Mouse (Mus musculus): ENCODE measurements around the gene Mark4. TPM values are rescaled to one million over a fixed set of nuclear protein-coding genes. Genes with fewer than 3 reads are reported as not detected.
A peak's percentile ranks its signal among the peaks of the same experiment; 100 is the strongest.

Gene Mark4
- total RNA-seq, 4 experiments from 2014 or later = 22.8 to 26.4 (median 24.3) TPM

DNA sequence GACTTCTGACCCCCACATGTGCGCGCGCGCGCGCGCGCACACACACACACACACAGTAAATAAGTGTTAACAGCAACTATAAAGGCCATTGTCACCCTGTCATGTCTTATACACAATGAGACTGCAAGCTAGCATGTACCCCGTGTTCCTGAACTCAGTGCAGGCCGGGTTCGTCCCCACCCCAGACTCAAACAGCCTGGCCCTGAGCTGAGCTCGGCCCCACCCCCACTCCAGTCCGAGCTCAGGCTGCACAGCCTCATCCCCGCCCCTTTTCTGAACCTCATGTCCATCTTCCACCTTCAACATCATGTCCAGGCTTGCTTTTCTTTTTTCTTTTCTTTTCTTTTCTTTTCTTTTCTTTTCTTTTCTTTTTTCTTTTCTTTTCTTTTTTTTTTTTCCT is 11.7 kb upstream of the Mark4 start:
- DNase-seq (ENCODE audit: low spot score) = no peak

DNA sequence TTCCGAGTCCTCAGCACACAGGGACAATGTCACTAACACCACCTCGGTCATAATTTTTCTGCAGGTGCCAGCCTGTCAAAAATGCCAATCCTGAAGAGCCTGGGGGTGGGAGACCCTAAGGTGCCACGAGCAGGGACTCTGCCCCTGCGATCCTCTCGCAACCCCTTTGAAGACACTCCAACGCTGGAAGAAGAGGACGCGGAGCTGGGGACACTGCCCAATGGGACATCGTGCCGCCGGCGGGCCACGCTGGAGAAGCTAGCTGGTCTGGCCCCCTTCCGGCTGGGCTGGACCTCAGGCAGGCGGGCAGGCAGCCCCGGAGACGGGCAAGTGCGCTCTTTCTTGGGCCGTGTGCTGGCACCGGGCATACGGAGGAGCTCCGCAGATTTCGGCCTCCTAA is 10.8 kb upstream of the Mark4 start:
- DNase-seq (ENCODE audit: low spot score) = no peak

DNA sequence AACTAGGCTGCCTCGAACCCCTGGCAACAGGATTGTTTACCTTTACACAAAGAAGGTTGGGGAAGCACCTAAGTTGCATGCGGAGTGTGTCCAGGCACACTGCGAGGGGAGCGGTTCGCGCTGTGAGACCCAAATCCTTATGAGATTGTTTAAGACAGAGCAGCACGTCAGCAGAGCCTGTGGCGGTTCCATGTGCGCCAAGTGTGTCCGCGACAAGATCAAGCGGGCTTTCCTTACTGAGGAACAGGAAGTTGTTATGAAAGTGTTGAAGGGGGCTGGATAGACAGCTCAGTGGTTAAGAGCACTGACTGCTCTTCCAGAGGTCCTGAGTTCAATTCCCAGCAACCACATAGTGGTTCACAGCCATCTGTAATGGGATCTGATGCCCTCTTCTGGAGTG is 9.7 kb upstream of the Mark4 start:
- DNase-seq (ENCODE audit: low spot score) = no peak

- no peak for DNase-seq (ENCODE audit: low spot score)
These were observed 9.0 kb upstream of the Mark4 start for GRCm38 (mm10) chr7:19467638-19468037.

DNA sequence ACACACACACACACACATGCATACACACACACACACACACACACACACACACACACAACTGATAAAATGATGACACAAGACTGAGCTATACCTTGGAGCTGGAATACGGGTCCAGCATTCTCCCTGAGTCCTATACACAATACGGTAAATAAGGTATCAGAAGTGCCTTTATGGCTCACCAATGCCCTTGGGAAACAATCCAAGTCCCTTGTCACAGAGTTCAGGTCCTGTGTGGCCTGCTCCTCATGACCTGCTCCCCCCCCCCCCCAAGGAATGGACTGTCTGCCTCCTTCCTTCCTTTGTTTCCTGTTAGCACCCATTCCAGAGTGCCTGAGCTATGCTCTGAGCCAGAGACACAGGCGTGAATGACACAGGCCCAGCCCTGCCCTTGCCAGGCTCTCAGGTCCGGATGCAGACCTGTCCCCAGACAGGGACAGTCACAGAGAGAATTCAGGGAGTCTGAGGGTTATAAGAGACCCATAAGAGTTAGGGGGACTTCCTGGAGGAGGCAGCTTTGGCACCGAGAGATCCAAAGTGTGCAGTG is 8.1 kb upstream of the Mark4 start:
- no peak for DNase-seq (ENCODE audit: low spot score)

- DNase-seq (ENCODE audit: low spot score) = no peak
These were observed 6.0 kb upstream of the Mark4 start for GRCm38 (mm10) chr7:19464367-19465307.

- no peak for DNase-seq (ENCODE audit: low spot score)
These were observed 4.3 kb upstream of the Mark4 start, which contains the start of gene Exoc3l2 for GRCm38 (mm10) chr7:19462884-19463381. TSS of gene Exoc3l2 (plus strand) at chr7:19463331.

DNA sequence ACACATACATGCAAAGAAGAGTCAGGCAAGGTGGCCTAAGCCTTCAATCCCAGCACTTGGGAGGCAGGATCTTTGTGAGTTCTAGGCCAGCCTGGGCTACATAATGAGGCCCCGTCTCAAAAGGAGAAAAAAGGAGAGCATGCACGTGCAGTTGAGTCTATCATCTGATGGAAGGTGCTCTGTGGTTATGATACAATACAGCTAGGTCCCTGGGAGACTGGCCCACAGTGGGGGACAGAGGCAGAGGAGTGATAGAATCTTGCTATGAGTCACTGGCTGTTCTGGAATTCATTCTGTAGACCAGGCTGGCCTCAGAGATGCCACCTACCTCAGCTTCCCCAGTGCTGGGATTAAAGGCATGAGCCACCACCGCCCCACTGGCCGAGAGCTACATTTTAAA is 3.8 kb upstream of the Mark4 start:
- no peak for DNase-seq (ENCODE audit: low spot score)

DNA sequence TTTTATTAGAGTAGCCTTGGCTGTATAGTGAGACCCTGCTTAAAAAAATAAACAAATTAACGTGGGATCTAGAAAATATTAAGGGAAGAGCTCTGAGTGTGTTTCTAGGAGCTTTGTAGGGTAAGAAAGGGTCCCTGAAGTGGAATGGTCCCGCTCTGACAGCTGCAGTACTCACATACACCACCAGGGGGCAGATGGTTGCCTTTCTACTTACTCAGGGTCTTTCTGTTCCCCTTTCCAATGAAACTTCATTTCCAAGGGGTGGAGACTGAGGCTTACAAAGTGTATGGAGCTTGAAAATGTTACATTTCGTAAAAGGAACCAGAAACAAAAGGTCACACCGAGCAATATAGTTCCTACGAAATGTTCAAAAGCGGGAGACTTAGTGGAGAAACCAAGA is 2.9 kb upstream of the Mark4 start:
- DNase-seq (ENCODE audit: low spot score) = peak; percentile 82

DNA sequence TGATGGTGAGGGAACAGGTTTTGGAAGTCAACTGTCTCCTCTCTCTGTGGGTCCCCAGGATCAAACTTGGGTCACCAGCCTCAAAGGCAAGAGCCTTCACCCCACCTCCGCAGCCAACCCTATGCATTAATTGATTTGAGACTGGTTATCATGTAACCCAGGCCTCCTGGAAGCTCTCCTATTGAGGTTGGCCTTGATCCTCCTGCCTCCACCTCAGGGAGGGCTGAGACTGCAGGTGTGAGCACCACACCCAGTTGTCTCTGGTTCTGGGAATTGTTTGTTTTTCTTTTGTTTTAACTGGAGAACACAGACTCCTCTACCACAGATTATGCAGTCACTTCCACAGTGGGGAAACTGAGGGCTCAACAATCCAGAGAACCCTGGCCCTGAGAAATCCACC is 1.9 kb upstream of the Mark4 start:
- no peak for DNase-seq (ENCODE audit: low spot score)

GRCm38 (mm10) chr7:19459144-19459870 is 686 bp upstream of the Mark4 start:
- no peak for DNase-seq (ENCODE audit: low spot score)

GRCm38 (mm10) chr7:19458072-19458486 is 542 bp downstream of the Mark4 start:
- no peak for DNase-seq (ENCODE audit: low spot score)

- no peak for DNase-seq (ENCODE audit: low spot score)
These were observed 1.1 kb downstream of the Mark4 start for GRCm38 (mm10) chr7:19457414-19458071.

DNA sequence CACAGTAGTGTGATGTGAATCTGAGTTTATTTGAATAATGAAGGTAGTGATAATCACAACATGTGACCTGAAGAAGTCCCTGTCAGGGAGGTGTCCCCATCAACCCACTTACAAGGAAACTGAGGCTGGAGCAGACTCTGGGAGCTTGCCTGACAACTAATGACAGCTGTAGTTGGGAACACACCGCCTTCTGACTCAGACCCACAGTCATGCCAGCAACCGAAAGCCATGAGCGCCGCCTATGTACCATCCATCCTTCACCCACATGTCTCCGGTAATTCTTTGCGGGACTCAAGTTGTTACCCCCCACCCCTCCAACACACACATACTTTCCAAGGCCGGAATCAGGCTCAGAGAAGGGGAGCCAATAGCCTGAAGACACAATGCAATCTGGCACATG is 2.0 kb downstream of the Mark4 start:
- no peak for DNase-seq (ENCODE audit: low spot score)

- no peak for DNase-seq (ENCODE audit: low spot score)
These were observed 2.7 kb downstream of the Mark4 start for GRCm38 (mm10) chr7:19455819-19456495.

GRCm38 (mm10) chr7:19455186-19455585 is 3.4 kb downstream of the Mark4 start:
- DNase-seq (ENCODE audit: low spot score) = no peak

GRCm38 (mm10) chr7:19449165-19449564 is 9.5 kb downstream of the Mark4 start:
- no peak for DNase-seq (ENCODE audit: low spot score)

DNA sequence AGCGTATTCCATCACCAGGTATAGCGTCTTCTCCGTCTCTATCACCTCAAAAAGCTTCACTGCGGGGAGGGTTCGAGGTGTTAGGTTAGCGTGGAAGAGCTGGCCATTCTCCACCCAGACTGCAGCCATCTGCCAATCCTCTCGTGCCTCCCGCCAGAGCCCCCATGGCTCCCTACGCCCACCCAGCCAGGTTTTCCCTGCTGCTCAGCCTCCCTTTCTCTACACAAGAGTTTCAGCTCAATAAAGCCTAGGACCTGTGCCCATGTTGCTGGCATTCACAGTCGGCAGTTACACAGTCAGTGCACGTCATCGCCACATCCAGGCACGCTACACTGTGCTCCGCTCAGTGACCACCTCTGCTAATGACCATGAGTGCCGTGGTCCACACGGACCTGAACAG is 10.9 kb downstream of the Mark4 start:
- no peak for DNase-seq (ENCODE audit: low spot score)

- no peak for DNase-seq (ENCODE audit: low spot score)
These were observed 13.8 kb downstream of the Mark4 start for GRCm38 (mm10) chr7:19444801-19445200.

DNA sequence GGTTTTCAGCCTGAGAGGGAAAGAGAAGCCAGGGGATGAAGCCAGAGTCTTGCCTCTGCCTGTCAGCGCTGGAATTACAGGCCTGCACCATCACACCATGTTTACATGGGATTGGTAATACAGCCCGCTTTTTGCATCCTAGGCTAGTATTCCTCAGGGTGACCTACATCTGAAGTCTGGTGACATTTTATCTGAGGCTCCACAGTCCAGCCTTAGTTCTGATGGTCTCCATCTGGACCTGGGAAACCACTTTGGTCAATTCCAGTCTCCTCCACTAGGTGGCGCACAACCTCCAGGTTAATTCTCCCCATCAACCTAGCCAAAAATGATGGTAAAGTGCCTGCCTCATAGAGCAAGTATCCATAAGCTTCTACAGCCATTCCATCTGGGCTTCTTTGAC is 15.3 kb downstream of the Mark4 start:
- peak; percentile 85 for DNase-seq (ENCODE audit: low spot score)

- DNase-seq (ENCODE audit: low spot score) = no peak
These were observed 17.1 kb downstream of the Mark4 start for GRCm38 (mm10) chr7:19441448-19442091.
